Mouse (Mus musculus) retina, postnatal 7 days (tissue): ENCODE data around the gene Amigo1.
"Not testable (repeated sequence)": the region's sequence is repeated elsewhere in the genome, so short reads cannot be mapped to it uniquely, and the experiment has no call there.

Experiments used
- DNase-seq: peaks from one replicate; pipeline ENCODE4 v3.0.0-alpha.2; 2012; ENCODE audit warnings: low read depth, low spot score

Amigo1 gene

DNA sequence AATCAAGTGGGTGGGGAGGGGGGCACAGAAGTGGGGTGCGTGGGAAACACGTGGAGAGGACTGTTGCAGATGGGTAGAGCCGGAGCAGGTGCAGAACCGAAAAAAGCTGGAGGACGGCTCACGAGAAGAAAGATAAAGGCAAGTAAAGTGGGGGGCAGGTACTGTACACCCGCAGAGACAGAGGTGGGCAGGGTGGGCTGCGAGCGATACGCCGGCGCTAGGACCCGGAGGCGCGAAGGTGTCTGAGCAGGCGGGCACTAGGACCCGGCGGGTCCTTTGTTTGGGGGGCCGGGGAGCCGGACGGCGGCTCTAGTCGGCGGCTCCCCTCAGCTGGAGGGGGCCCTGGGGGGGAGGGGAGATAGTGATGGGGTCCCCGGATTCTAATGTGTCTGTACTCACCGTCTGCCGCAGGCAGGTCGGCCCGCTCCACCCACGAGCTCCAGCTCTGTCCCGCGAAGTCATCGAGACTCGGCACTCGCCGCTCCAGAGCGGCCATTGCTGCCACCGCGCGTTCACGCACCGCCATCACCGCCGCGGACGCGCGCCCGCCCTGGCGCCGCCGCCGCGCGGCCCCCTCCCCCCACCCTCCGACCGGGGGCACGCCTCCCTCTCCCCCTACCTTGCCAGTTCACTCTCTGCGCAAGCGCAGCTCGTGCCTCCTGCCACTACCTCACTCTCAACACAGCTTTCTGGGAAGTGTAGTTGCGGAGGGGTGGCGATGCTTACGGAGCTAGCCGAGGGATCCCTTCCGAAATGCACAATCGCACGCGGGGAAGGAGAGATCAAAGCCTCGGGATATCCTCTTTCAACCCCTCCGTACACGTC, 24.0 kb downstream of the Amigo1 start:
- peak; percentile 97 for DNase-seq

DNA sequence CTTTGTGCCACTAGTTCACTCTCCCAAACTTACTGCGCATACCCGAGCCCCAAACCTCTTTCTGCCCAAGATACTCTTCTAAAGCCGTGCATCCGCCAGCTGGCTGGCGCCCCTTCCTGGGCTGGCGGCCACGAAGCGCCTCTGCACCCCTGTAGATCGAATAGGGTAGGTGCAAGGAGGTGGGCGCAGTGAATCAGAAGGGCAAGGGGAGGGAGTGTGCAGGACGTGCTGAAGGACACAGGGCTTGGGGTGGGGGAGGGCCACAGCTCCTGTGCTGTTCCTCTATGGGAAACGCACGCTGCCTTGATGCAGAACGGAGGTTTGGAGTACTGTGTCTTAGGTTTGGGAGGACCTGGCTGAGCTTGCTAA, 24.6 kb downstream of the Amigo1 start, which contains the start of gene Atxn7l2:
Gene Atxn7l2, minus strand, starts transcription at position 164 of the 369 bp plus-strand sequence.
- DNase-seq: no peak

DNA sequence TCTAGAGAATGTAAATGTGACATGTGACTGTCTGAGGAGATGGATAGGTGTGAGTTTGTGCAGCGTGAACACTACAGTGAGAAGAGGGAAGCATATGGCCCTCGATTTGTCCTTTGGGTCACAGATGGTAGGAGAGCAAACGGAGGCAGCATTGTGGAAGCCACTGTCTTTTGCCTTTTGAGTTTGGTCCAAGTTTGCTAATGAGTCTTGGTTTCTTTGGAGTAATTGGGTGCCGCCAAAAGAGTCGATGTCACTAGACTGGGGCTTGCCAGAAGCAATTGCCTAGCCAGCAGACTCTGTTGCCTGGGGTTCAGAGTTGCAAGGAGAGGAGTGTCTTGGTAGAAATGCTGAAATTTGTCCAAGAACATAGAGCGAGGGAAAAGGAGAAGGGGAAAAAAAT, 25.7 kb downstream of the Amigo1 start:
- DNase-seq: no peak

DNA sequence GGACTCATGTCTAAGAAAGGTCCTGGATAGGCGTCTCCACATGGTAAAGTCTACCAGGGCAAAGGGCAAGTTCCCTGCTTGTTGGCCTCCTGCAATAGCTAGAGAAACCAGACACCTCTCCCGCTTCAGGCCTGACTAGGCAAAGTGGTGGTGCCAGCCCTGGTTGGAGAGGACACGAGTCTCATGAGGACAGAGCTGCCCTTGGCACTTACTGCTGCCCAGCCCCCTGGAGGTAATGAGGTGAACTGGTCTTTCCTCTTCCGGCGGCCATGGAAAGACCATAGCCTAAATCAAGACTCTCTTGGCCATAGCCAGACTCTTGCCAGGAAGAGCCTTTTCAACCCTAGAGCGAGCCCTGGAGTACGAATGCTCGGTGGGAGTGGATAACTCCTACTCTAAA, 26.3 kb downstream of the Amigo1 start:
- no peak for DNase-seq

DNA sequence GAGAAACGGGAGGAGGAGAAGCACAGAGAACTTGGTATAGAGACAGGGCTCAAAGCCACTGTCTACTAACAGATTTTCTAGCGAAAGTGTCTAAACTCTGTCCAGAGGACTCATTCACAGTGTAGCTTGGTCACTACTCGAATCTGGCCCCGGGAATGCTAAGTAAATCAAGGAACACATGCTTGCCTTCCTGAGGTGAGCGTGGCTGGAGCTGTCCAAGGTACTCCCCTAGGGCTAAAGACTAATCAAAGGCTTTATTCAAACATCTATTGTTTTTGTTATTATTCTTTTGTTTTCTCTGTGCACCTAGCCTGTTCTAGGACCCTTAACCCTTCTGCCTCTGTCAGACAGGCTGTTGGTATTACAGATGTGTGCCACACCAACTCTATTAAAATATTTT, 28.6 kb downstream of the Amigo1 start:
- DNase-seq: no peak

DNA sequence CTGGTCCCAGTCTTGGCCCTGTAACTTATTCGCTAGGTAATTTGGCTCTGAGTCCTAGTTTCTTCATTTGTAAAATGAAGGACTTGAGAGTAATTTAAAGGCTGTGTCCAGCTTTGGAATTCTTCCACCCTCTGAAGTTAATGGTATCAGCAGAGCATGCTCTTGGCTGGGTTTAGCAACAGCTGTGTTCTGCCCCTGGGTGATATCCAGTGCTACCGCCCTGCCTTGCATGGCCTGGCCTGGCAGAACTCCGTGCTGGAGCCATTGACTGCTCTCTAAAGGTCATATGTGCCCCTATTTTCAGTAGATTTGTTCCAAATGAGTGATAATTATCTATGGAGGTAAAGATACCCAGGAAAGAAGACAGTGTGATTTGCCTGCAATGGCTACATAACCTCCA, 34.5 kb downstream of the Amigo1 start:
- no peak for DNase-seq

DNA sequence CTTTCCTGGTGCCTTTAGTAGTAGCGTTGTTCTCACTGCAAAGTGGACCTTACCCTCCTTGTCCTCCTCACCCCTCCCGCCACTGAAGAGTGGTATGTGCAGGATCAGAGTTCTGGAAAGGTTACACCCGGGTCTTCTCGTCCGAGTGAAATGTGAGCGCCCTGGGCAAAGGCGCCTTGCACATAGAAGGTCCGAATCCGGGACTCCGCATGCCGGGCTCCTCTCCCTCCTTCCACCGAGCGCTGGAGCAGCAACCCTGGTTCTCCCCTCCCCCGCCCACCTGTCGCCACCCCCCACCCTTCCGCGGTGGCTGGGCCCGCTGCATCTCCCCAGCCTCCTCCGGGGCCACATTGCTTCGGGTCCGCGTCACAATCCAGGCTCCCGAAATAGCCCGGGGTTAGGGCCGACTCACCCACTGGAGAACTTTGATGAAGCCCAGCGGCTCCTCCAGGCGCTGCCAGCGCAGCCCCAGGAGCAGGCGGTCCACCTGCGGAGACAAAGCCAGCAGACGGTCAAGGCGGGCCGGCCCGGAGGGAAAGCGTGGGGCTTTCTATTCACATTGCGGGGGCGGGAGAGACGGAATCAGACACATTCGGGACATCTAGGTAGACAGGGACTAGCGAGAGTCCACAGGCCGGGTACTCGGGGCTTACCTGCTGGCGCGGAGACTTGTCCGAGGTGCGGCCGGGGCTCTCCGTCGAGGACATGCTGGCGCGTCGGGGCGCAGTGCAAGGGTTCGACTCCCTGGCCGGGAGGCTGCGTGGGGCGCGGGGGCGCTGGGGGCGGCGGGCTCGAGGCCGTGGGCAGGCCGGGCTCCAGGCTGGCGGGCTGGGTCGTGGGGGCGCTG, 39.8 kb downstream of the Amigo1 start:
- no peak for DNase-seq

DNA sequence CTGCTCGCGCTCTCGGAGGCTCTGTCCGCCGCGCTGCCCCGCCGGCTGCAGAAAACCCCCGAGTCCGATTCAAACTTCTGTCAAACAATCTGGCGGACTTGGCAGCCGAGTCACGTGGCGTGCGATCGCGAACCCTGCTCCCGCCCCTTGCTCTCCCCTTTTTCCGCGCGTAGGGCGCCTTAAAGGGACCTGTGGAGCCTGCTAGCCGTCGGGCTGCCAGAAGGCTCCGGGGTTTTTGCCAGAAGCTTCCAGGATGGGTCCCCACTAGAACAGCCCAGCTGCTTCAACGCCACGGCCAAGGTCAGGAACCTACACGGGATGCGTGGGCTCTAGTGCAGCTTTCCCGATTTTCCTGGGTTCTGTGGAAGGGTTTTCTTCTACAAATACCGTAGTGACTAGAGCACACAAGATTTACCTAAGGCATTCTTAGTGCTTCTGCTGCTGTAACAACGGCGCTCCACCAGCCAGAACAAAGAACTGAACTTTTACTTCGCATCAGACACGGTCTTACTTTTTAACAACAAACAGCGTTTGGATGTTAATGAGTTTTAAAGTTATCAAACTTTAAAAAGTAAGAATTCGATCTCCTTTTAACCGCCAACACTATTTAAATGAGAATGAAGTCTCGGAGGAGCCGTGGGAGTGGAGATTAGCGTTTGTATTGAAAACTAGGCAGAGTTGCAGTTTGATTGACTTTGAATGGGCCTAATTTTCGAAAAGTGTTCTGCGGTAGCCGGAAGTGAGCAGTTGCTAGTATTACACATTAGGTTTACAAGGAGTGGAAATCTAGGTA, 40.6 kb downstream of the Amigo1 start, which contains the start of gene Sypl2:
Gene Sypl2, minus strand, starts transcription at position 91 of the 793 bp plus-strand sequence.
- DNase-seq: no peak

DNA sequence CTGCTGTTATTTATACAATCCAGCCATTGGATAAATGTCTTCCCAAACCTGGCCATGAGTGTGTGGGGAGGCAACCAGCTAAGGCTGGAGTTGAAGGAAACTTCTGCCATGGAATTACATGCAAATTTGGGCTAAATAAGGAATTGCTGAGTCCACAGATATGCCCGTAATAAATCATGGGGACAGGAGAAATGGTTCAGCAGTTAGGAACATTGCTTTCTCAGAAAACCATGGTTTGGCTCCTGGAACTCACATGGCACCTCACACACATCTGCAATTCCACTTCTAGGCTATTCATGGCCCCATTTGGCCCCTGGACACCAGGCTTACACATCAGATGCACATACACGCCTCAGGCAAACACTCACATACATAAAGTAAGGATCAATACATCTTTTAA, 41.4 kb downstream of the Amigo1 start:
- no peak for DNase-seq

DNA sequence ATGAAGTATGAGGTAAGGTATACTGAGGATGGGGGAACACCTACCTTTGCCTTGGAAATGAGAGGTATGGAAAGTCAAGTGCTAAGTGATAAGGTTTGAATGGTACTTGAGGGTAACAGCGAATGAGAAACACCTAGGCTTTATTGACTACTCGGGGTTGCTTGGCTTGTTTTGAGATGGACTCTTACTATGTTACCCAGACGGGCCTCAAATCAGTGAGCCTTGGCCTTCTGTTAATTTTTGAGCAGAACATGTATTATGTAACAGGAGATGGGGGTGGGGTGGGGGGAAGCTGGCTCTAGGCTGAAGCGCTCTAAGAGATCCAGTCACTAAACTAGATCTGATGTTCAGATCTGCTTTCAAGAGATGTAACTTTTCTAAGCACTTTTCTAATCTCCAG, 45.5 kb downstream of the Amigo1 start:
- no peak for DNase-seq

DNA sequence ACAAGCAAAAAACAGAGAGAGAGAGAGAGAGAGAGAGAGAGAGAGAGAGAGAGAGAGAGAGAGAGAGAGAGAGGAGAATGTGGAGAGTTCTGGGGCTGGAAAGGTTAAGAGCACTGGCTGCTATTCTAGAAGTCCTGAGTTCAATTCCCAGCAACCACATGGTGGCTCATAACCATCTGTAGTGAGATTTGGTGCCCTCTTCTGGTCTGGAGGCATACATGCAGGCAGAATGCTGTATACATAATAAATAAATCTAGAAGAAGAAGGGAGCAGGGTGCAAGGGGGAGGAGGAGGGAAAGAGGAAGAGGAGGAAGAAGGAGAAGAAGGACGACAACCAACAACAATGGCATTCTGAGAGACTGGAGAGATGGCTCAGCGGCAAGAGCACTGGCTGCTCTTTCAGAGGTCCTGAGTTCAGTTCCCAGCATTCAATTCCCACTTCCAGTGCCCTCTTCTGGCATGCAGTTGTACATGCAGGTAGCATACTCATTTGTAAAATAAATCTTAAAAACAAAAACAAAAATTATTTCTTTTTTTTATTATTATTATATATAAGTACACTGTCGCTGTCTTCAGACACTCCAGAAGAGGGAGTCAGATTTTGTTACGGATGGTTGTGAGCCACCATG, 51.5 kb downstream of the Amigo1 start:
- not testable (repeated sequence) for DNase-seq

DNA sequence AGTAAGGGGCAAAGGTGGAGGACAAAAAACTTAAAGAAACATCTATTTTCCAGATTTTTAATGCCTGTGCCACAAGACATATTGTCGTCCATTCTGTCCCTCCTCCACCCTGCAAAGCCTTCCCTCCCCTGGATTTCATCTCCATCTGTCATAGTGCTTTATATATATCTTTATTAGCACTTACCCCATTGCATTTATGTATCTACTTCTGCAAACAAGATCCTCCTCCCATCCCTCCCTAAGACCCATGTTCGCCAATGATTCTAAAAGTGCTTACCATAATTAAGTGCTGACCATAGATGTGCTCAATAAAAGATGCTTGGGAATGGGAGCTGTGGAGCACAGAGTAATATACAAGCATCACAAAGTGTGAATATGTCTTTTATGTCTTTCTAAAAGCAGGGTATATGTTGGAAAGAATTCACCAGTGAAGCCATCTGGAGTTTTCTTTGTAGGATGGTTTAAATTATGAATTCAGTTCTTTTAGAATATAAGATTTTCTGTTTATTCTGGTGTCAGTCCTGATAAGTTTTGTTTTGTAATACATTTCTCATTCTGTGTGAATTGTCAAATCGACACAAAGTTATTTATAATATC, 55.2 kb downstream of the Amigo1 start:
- no peak for DNase-seq
